Mouse (Mus musculus): ENCODE data around the gene Oma1. TPM values are rescaled to one million over a fixed set of nuclear protein-coding genes. Genes with fewer than 3 reads are reported as not detected.

The Oma1 gene
- 15.3 and 15.5 TPM in 2 replicates for polyA plus RNA-seq (2015; fragmentation: Nextera tagmentation; extraction: Ambion mirVana)

DNA sequence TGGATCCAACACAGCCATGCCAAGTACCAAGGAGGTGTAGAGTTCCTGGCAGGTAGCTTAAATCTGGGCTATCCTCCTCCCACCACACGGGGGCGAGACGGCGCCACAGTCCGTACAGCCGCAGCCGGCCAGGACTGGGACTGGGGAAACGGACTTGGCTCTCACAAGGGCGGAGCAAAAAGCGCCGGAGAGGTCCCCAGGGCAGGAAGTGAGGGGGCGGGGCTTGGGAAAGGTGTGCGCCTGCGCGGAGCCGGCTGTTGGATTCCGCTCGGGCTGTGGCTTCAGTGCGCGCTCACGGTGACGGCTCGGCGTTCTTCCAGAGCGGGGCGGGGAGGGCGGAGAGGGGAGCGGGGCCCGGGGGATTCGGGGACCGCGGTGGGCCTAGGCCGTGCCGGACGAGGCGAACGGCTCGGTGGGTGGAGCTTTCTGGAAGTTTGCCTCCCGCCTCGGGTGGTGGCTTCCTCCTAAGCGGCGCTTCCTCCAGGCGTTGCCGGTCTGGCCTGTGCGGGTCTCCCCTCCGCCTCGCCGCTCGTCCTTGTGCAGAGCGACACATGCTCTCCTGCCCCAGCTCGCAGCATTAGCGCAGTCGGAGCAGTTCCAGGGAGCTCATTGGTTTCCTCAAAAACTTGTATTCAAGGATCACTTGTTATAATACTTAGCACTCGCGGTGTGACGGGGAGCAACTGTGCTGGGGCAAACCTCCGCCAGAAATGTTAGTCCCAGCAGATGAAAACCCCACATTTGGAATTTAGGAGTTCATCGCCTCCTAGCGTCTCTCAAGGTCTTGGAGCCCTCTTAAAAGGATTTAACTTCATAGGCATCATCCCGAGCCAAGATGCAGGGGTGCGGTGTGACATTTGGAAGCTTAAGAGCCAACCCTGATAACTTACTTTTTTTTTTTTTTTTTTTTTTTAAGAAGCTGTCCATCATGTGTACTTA lies at the start of gene Oma1:
Gene Oma1, plus strand, starts transcription at position 226 of the 939 bp plus-strand sequence.
- H3K4me1 ChIP-seq, result peaks cover 16% of the 10 kb centered on the region
- no peaks in the 10 kb centered on the region for H3K36me3 ChIP-seq
- no peaks in the 10 kb centered on the region for H3K27me3 ChIP-seq
- no peaks in the 10 kb centered on the region for H3K9me3 ChIP-seq
- WGBS, result under 1% methylated on average over 61 of the region's 61 CpGs
- H3K9ac ChIP-seq (replicated peaks), result peak within 1 kb of the TSS; percentile 66
- peak within 1 kb of the TSS; percentile 68 for H3K4me2 ChIP-seq (replicated peaks)
- H3K4me3 ChIP-seq, result peak within 1 kb of the TSS; percentile 67
- peak within 1 kb of the TSS; percentile 98 for H3K27ac ChIP-seq (replicated peaks)
- peak; percentile 98 for ATAC-seq (replicated peaks)

DNA sequence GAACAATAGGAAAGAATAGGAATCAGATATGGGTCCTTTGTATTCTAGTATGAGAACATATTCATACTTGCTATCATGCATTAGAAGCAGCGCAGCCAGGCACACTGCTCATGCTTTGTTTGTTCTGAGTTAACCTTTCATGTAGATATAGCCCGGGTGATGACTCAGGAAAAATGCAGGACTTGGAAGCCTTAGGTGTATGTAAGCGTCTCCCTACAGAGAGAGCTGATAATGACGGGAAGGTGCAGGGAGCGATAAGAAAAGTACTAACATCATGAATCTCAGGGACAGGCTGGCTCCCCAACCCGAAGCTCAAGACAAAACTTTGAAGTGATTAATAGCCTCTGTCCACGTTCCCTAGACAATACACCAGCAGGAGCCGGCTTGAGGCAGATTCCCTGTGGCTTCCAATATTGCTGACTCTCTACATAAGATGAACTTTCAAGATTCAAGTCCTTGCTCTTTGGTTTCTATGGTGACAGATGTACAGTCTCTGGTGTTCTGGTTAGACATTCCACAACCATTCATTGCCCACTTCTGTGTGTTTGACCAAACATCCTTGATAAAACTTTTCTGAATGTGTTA lies 49.7 kb upstream of the Oma1 start:
- no peak overlapping the region for H3K4me2 ChIP-seq (replicated peaks)
- no peaks in the 10 kb centered on the region for H3K36me3 ChIP-seq
- WGBS, result 44% methylated on average over 8 of the region's 8 CpGs
- H3K27me3 ChIP-seq, result no peaks in the 10 kb centered on the region
- no peak for ATAC-seq (replicated peaks)
- H3K27ac ChIP-seq (replicated peaks), result no peak overlapping the region
- H3K4me3 ChIP-seq, result no peak overlapping the region
- no peaks in the 10 kb centered on the region for H3K9me3 ChIP-seq
- no peaks in the 10 kb centered on the region for H3K4me1 ChIP-seq
- no peak overlapping the region for H3K9ac ChIP-seq (replicated peaks)

GRCm38 (mm10) chr4:103265166-103265565 lies 48.4 kb upstream of the Oma1 start:
- Histone ChIP-seq H3K27ac (replicated peaks) (no peak overlapping the region), H3K36me3 (no peaks in the 10 kb centered on the region), H3K27me3 (no peaks in the 10 kb centered on the region), H3K9me3 (no peaks in the 10 kb centered on the region), H3K4me2 (replicated peaks) (no peak overlapping the region), H3K4me3 (no peak overlapping the region), H3K9ac (replicated peaks) (no peak overlapping the region), H3K4me1 (no peaks in the 10 kb centered on the region)
- WGBS, result 70% methylated on average over 2 of the region's 2 CpGs
- ATAC-seq (replicated peaks), result no peak

- H3K36me3 ChIP-seq, result no peaks in the 10 kb centered on the region
- no peak overlapping the region for H3K27ac ChIP-seq (replicated peaks)
- no peaks in the 10 kb centered on the region for H3K4me1 ChIP-seq
- H3K9me3 ChIP-seq, result no peaks in the 10 kb centered on the region
- ATAC-seq (replicated peaks), result no peak
- H3K4me3 ChIP-seq, result no peak overlapping the region
- no peaks in the 10 kb centered on the region for H3K27me3 ChIP-seq
- no peak overlapping the region for H3K4me2 ChIP-seq (replicated peaks)
- 87% methylated on average over 4 of the region's 4 CpGs for WGBS
- H3K9ac ChIP-seq (replicated peaks), result no peak overlapping the region
Observed at GRCm38 (mm10) chr4:103269336-103269735, 44.3 kb upstream of the Oma1 start.

DNA sequence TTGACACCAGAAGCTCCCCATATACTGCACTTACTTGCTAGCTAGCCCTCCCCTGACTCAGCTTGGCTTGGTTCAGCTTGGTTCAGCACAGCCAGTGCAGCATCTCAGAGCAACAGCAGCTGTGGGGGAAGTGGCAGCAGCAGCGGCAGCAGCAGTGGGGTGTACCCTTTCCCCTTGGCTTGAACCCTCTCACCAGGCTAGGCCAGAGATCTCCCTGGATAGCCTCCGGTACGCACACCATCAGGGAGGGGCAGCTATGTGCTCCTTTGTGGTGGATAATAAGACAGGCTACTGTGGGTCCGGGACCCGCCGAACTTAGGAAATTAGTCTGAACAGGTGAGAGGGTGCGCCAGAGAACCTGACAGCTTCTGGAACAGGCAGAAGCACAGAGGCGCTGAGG lies 40.6 kb upstream of the Oma1 start:
- ATAC-seq (replicated peaks), result no peak
- Histone ChIP-seq H3K9ac (replicated peaks) (no peak overlapping the region), H3K4me1 (no peaks in the 10 kb centered on the region), H3K27ac (replicated peaks) (no peak overlapping the region), H3K27me3 (no peaks in the 10 kb centered on the region), H3K9me3 (no peaks in the 10 kb centered on the region), H3K36me3 (no peaks in the 10 kb centered on the region), H3K4me2 (replicated peaks) (no peak overlapping the region), H3K4me3 (no peak overlapping the region)
- 86% methylated on average over 7 of the region's 8 CpGs for WGBS

- no peaks in the 10 kb centered on the region for H3K27me3 ChIP-seq
- H3K9ac ChIP-seq (replicated peaks), result no peak overlapping the region
- ATAC-seq (replicated peaks), result no peak
- no peak overlapping the region for H3K4me3 ChIP-seq
- no peak overlapping the region for H3K4me2 ChIP-seq (replicated peaks)
- no peaks in the 10 kb centered on the region for H3K4me1 ChIP-seq
- 89% methylated on average over 7 of the region's 7 CpGs for WGBS
- H3K9me3 ChIP-seq, result no peaks in the 10 kb centered on the region
- H3K27ac ChIP-seq (replicated peaks), result no peak overlapping the region
- H3K36me3 ChIP-seq, result no peaks in the 10 kb centered on the region
Observed at GRCm38 (mm10) chr4:103288342-103288741, 25.3 kb upstream of the Oma1 start.

GRCm38 (mm10) chr4:103290763-103291162 lies 22.8 kb upstream of the Oma1 start, which contains the start of gene 4921539E11Rik:
Gene 4921539E11Rik (minus strand): TSS chr4:103290863.
- no peak within 1 kb of the TSS for H3K9ac ChIP-seq (replicated peaks)
- 53% methylated on average over 2 of the region's 2 CpGs for WGBS
- no peak within 1 kb of the TSS for H3K4me3 ChIP-seq
- no peaks in the 10 kb centered on the region for H3K27me3 ChIP-seq
- H3K4me1 ChIP-seq, result no peaks in the 10 kb centered on the region
- H3K4me2 ChIP-seq (replicated peaks), result no peak within 1 kb of the TSS
- H3K27ac ChIP-seq (replicated peaks), result no peak within 1 kb of the TSS
- ATAC-seq (replicated peaks), result no peak
- no peaks in the 10 kb centered on the region for H3K36me3 ChIP-seq
- no peaks in the 10 kb centered on the region for H3K9me3 ChIP-seq

DNA sequence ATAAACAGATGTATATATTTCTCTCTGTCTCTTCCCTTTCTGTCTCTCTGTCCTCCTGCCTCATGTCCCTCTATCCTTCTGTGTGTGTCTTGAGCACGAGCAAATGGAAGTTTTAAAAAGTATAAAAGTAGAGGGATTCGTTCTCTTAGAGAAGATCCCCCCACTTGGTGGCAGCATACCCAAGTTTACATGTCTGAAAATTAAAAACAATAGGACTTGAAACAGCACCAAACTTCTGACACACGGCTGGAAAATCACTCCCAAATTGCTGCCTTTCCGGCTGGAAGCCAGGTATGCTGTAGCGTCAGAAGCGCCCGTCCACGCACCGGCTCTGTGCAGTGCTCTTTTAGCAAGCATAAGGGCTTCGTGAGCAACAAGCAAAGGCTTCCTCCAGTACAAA lies 14.3 kb upstream of the Oma1 start:
- no peak for ATAC-seq (replicated peaks)
- Histone ChIP-seq H3K27ac (replicated peaks) (no peak overlapping the region), H3K27me3 (no peaks in the 10 kb centered on the region)

GRCm38 (mm10) chr4:103303851-103304250 lies 9.8 kb upstream of the Oma1 start:
- Histone ChIP-seq H3K36me3 (no peaks in the 10 kb centered on the region), H3K9ac (replicated peaks) (no peak overlapping the region), H3K4me3 (no peak overlapping the region), H3K27ac (replicated peaks) (no peak overlapping the region), H3K27me3 (no peaks in the 10 kb centered on the region), H3K4me2 (replicated peaks) (no peak overlapping the region), H3K4me1 (no peaks in the 10 kb centered on the region), H3K9me3 (no peaks in the 10 kb centered on the region)
- ATAC-seq (replicated peaks), result no peak
- 93% methylated on average over 1 of the region's 1 CpGs for WGBS

More for the DNA sequence above, 14.3 kb upstream of the Oma1 start:
- H3K4me3 ChIP-seq, result no peak overlapping the region
- H3K4me2 ChIP-seq (replicated peaks), result no peak overlapping the region
- WGBS, result 58% methylated on average over 10 of the region's 10 CpGs
- no peaks in the 10 kb centered on the region for H3K4me1 ChIP-seq
- no peaks in the 10 kb centered on the region for H3K36me3 ChIP-seq
- H3K9me3 ChIP-seq, result no peaks in the 10 kb centered on the region
- no peak overlapping the region for H3K9ac ChIP-seq (replicated peaks)

- H3K9me3 ChIP-seq, result no peaks in the 10 kb centered on the region
- 6% methylated on average over 3 of the region's 3 CpGs for WGBS
- H3K27me3 ChIP-seq, result no peaks in the 10 kb centered on the region
- H3K4me2 ChIP-seq (replicated peaks), result peak overlapping the region; percentile 68
- H3K4me1 ChIP-seq, result peaks cover 16% of the 10 kb centered on the region
- peak overlapping the region; percentile 66; the same call in 1 of the 2 replicates for H3K9ac ChIP-seq (replicated peaks)
- H3K4me3 ChIP-seq, result peak overlapping the region; percentile 67
- H3K27ac ChIP-seq (replicated peaks), result peak overlapping the region; percentile 98
- no peaks in the 10 kb centered on the region for H3K36me3 ChIP-seq
- ATAC-seq (replicated peaks), result no peak
Observed at GRCm38 (mm10) chr4:103314526-103314910, 906 bp downstream of the Oma1 start.

DNA sequence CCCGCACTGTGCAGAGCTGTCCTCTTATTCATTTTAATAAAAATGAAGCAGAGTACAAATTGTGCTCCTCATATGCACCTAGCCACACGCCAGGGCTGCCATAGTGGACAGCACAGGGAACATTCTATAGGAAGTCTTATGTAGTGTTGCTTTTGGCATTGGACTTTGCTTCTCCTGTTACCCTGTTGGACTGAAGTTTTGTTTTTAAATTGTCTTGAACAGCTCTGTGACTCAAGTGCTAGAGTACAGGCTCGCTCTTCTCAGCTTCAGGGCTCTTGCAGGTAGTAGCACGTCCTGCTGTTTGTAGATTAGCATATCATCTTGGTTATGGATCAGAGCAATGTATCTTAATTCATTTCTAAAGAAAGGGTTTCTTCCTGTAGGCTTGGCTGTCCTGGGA lies 2.2 kb downstream of the Oma1 start:
- no peak overlapping the region for H3K27ac ChIP-seq (replicated peaks)
- no peak overlapping the region for H3K4me3 ChIP-seq
- WGBS, result 86% methylated on average over 4 of the region's 4 CpGs
- no peaks in the 10 kb centered on the region for H3K27me3 ChIP-seq
- no peaks in the 10 kb centered on the region for H3K9me3 ChIP-seq
- ATAC-seq (replicated peaks), result no peak
- H3K4me2 ChIP-seq (replicated peaks), result no peak overlapping the region
- H3K36me3 ChIP-seq, result no peaks in the 10 kb centered on the region
- H3K9ac ChIP-seq (replicated peaks), result no peak overlapping the region
- peaks cover 16% of the 10 kb centered on the region for H3K4me1 ChIP-seq

- Histone ChIP-seq H3K4me2 (replicated peaks) (no peak overlapping the region), H3K4me3 (no peak overlapping the region), H3K9ac (replicated peaks) (no peak overlapping the region), H3K4me1 (peaks cover 6% of the 10 kb centered on the region; the same call in 1 of the 2 replicates), H3K27me3 (no peaks in the 10 kb centered on the region), H3K36me3 (no peaks in the 10 kb centered on the region), H3K27ac (replicated peaks) (no peak overlapping the region), H3K9me3 (no peaks in the 10 kb centered on the region)
- 76% methylated on average over 6 of the region's 6 CpGs for WGBS
- ATAC-seq (replicated peaks), result no peak
Observed at GRCm38 (mm10) chr4:103321461-103321860, 7.8 kb downstream of the Oma1 start.

Measured in forebrain, embryonic 15.5 days (tissue).